Mouse (Mus musculus): ENCODE data around the gene Ano10.

Gene Ano10

GRCm38 (mm10) chr9:122290192-122290591, 4.0 kb downstream of the Ano10 start:
- no peak for DNase-seq (ENCODE audit: low spot score in 2 of 2)

GRCm38 (mm10) chr9:122288416-122288815, 5.8 kb downstream of the Ano10 start:
- DNase-seq (ENCODE audit: low spot score in 2 of 2): no peak

GRCm38 (mm10) chr9:122287526-122287925, 6.7 kb downstream of the Ano10 start:
- no peak for DNase-seq (ENCODE audit: low spot score in 2 of 2)

GRCm38 (mm10) chr9:122285833-122286310, 8.4 kb downstream of the Ano10 start:
- DNase-seq (ENCODE audit: low spot score in 2 of 2): no peak

- DNase-seq (ENCODE audit: low spot score in 2 of 2): no peak
Measured at GRCm38 (mm10) chr9:122285146-122285832, 8.9 kb downstream of the Ano10 start.

- DNase-seq (ENCODE audit: low spot score in 2 of 2): no peak
Measured at GRCm38 (mm10) chr9:122284696-122285095, 9.5 kb downstream of the Ano10 start.

GRCm38 (mm10) chr9:122281004-122281403, 13.2 kb downstream of the Ano10 start:
- no peak for DNase-seq (ENCODE audit: low spot score in 2 of 2)

GRCm38 (mm10) chr9:122276665-122277064, 17.6 kb downstream of the Ano10 start:
- DNase-seq (ENCODE audit: low spot score in 2 of 2): no peak

GRCm38 (mm10) chr9:122276134-122276533, 18.1 kb downstream of the Ano10 start:
- DNase-seq (ENCODE audit: low spot score in 2 of 2): no peak

GRCm38 (mm10) chr9:122274346-122274745, 19.9 kb downstream of the Ano10 start:
- DNase-seq (ENCODE audit: low spot score in 2 of 2): no peak

- no peak for DNase-seq (ENCODE audit: low spot score in 2 of 2)
Measured at GRCm38 (mm10) chr9:122273879-122274278, 20.3 kb downstream of the Ano10 start.

- no peak for DNase-seq (ENCODE audit: low spot score in 2 of 2)
Measured at GRCm38 (mm10) chr9:122271866-122272265, 22.4 kb downstream of the Ano10 start.

- no peak for DNase-seq (ENCODE audit: low spot score in 2 of 2)
Measured at GRCm38 (mm10) chr9:122271318-122271717, 22.9 kb downstream of the Ano10 start.

- no peak for DNase-seq (ENCODE audit: low spot score in 2 of 2)
Measured at GRCm38 (mm10) chr9:122270913-122271312, 23.3 kb downstream of the Ano10 start.

GRCm38 (mm10) chr9:122269256-122270041, 24.8 kb downstream of the Ano10 start:
- DNase-seq (ENCODE audit: low spot score in 2 of 2): no peak

- DNase-seq (ENCODE audit: low spot score in 2 of 2): peak in 1 of 2 experiments; percentile 4
Measured at GRCm38 (mm10) chr9:122265526-122266210, 28.6 kb downstream of the Ano10 start.

GRCm38 (mm10) chr9:122263140-122263539, 31.1 kb downstream of the Ano10 start:
- no peak for DNase-seq (ENCODE audit: low spot score in 2 of 2)

GRCm38 (mm10) chr9:122254386-122254785, 39.8 kb downstream of the Ano10 start:
- DNase-seq (ENCODE audit: low spot score in 2 of 2): no peak

GRCm38 (mm10) chr9:122252113-122252512, 42.1 kb downstream of the Ano10 start:
- DNase-seq (ENCODE audit: low spot score in 2 of 2): no peak

- DNase-seq (ENCODE audit: low spot score in 2 of 2): peak in 1 of 2 experiments; percentile 33
Measured at GRCm38 (mm10) chr9:122248168-122248567, 46.1 kb downstream of the Ano10 start.

GRCm38 (mm10) chr9:122247430-122248027, 46.7 kb downstream of the Ano10 start:
- peak; percentile 45 to 72 for DNase-seq (ENCODE audit: low spot score in 2 of 2)

GRCm38 (mm10) chr9:122245879-122246278, 48.3 kb downstream of the Ano10 start:
- DNase-seq (ENCODE audit: low spot score in 2 of 2): no peak
